Mouse (Mus musculus): Measurements from ENCODE around the gene Dus2. TPM values are rescaled to one million over a fixed set of nuclear protein-coding genes. Genes with fewer than 3 reads are reported as not detected.

The Dus2 gene
- polyA plus RNA-seq, 1 experiment from 2014 or later, result 15.2 TPM

- Histone ChIP-seq H3K4me2 (no peak overlapping the region), H3K27ac (ENCODE audit: poor library complexity, severe bottlenecking) (no peak overlapping the region)
- 79% methylated on average over 5 of the region's 5 CpGs for WGBS
These were observed 85.5 kb downstream of the Dus2 start for GRCm38 (mm10) chr8:106076612-106077011.

GRCm38 (mm10) chr8:106077452-106078067, 86.4 kb downstream of the Dus2 start:
- H3K36me3 ChIP-seq, result peaks cover 22% of the 10 kb centered on the region
- H3K9me3 ChIP-seq (replicated peaks), result no peaks in the 10 kb centered on the region
- H3K27me3 ChIP-seq (replicated peaks), result no peaks in the 10 kb centered on the region
- no peak for ATAC-seq (ENCODE audit: insufficient number of reproducible peaks, low FRiP score)
- no peak overlapping the region for H3K27ac ChIP-seq (ENCODE audit: poor library complexity, severe bottlenecking)
- no peak overlapping the region for H3K4me3 ChIP-seq
- H3K4me2 ChIP-seq, result no peak overlapping the region
- WGBS, result 83% methylated on average over 1 of the region's 1 CpGs
- peaks cover 5% of the 10 kb centered on the region for H3K4me1 ChIP-seq (replicated peaks)
- H3K9ac ChIP-seq, result no peak overlapping the region

More at GRCm38 (mm10) chr8:106076612-106077011, 85.5 kb downstream of the Dus2 start:
- Histone ChIP-seq H3K4me3 (no peak overlapping the region), H3K36me3 (peaks cover 16% of the 10 kb centered on the region), H3K9ac (no peak overlapping the region), H3K4me1 (replicated peaks) (peaks cover 5% of the 10 kb centered on the region), H3K9me3 (replicated peaks) (no peaks in the 10 kb centered on the region), H3K27me3 (replicated peaks) (no peaks in the 10 kb centered on the region)
- no peak for ATAC-seq (ENCODE audit: insufficient number of reproducible peaks, low FRiP score)

- Histone ChIP-seq H3K9me3 (replicated peaks) (no peaks in the 10 kb centered on the region), H3K4me3 (no peak overlapping the region), H3K4me2 (no peak overlapping the region), H3K27me3 (replicated peaks) (no peaks in the 10 kb centered on the region), H3K9ac (no peak overlapping the region), H3K4me1 (replicated peaks) (no peaks in the 10 kb centered on the region), H3K36me3 (peaks cover 35% of the 10 kb centered on the region), H3K27ac (ENCODE audit: poor library complexity, severe bottlenecking) (no peak overlapping the region)
- WGBS, result 87% methylated on average over 4 of the region's 4 CpGs
- ATAC-seq (ENCODE audit: insufficient number of reproducible peaks, low FRiP score), result no peak
These were observed 111.2 kb downstream of the Dus2 start for GRCm38 (mm10) chr8:106102321-106102720.

Small RNAs within 50 kb of the gene (microRNA-seq; reads per million reads assigned to microRNA genes)
- not detected for gene Mir7074

Other genes with a start within 250 kb of the Dus2 start
- gene Gfod2, start 232.7 kb upstream of the Dus2 start, polyA plus RNA-seq (2016; fragmentation: Nextera tagmentation; extraction: Ambion mirVana), result 10.2 and 10.9 TPM in 2 replicates
- gene Ranbp10, start 164.0 kb upstream of the Dus2 start, polyA plus RNA-seq (2016; fragmentation: Nextera tagmentation; extraction: Ambion mirVana), result 11.0 and 11.3 TPM in 2 replicates
- gene Tsnaxip1, start 163.6 kb upstream of the Dus2 start, polyA plus RNA-seq (2016; fragmentation: Nextera tagmentation; extraction: Ambion mirVana), result 0.14 and 0.15 TPM in 2 replicates
- 42.8 and 46.9 TPM in 2 replicates for gene Cenpt, start 138.1 kb upstream of the Dus2 start, polyA plus RNA-seq (2016; fragmentation: Nextera tagmentation; extraction: Ambion mirVana)
- 53.8 and 59.3 TPM in 2 replicates for gene Thap11, start 136.2 kb upstream of the Dus2 start, polyA plus RNA-seq (2016; fragmentation: Nextera tagmentation; extraction: Ambion mirVana)
- gene Nutf2, start 130.8 kb upstream of the Dus2 start, polyA plus RNA-seq (2016; fragmentation: Nextera tagmentation; extraction: Ambion mirVana), result 201 and 224 TPM in 2 replicates
- gene Edc4, start 110.5 kb upstream of the Dus2 start, polyA plus RNA-seq (2016; fragmentation: Nextera tagmentation; extraction: Ambion mirVana), result 42.2 and 43.9 TPM in 2 replicates
- gene Nrn1l, start 97.8 kb upstream of the Dus2 start, polyA plus RNA-seq (2016; fragmentation: Nextera tagmentation; extraction: Ambion mirVana), result 0.31 and 0.35 TPM in 2 replicates
- gene Pskh1, start 90.9 kb upstream of the Dus2 start, polyA plus RNA-seq (2016; fragmentation: Nextera tagmentation; extraction: Ambion mirVana), result 27.1 and 27.4 TPM in 2 replicates
- gene Ctrl, start 57.5 kb upstream of the Dus2 start, polyA plus RNA-seq (2016; fragmentation: Nextera tagmentation; extraction: Ambion mirVana), result 0.73 and 1.1 TPM in 2 replicates
- gene Psmb10, start 52.9 kb upstream of the Dus2 start, polyA plus RNA-seq (2016; fragmentation: Nextera tagmentation; extraction: Ambion mirVana), result 45.2 and 49.1 TPM in 2 replicates
- 2.0 and 2.3 TPM in 2 replicates for gene Lcat, start 48.0 kb upstream of the Dus2 start, polyA plus RNA-seq (2016; fragmentation: Nextera tagmentation; extraction: Ambion mirVana)
- gene Slc12a4, start 25.2 kb upstream of the Dus2 start, polyA plus RNA-seq (2016; fragmentation: Nextera tagmentation; extraction: Ambion mirVana), result 57.5 and 58.3 TPM in 2 replicates
- gene Dpep3, start 11.9 kb upstream of the Dus2 start, polyA plus RNA-seq (2016; fragmentation: Nextera tagmentation; extraction: Ambion mirVana), result not detected in 2 replicates
- gene Dpep2nb, start 14.6 kb downstream of the Dus2 start, polyA plus RNA-seq (2016; fragmentation: Nextera tagmentation; extraction: Ambion mirVana), result 0.17 TPM in 1 of 2 replicates, not detected in the other
- 12.7 and 13.7 TPM in 2 replicates for gene Ddx28, start 20.5 kb downstream of the Dus2 start, polyA plus RNA-seq (2016; fragmentation: Nextera tagmentation; extraction: Ambion mirVana)
- gene Nfatc3, start 67.5 kb downstream of the Dus2 start, polyA plus RNA-seq (2016; fragmentation: Nextera tagmentation; extraction: Ambion mirVana), result 4.6 and 5.3 TPM in 2 replicates
- gene Esrp2, start 145.6 kb downstream of the Dus2 start, polyA plus RNA-seq (2016; fragmentation: Nextera tagmentation; extraction: Ambion mirVana), result 0.77 and 0.85 TPM in 2 replicates
- gene Pla2g15, start 159.1 kb downstream of the Dus2 start, polyA plus RNA-seq (2016; fragmentation: Nextera tagmentation; extraction: Ambion mirVana), result 10.5 and 11.4 TPM in 2 replicates
- 35.4 and 36.5 TPM in 2 replicates for gene Slc7a6, start 177.5 kb downstream of the Dus2 start, polyA plus RNA-seq (2016; fragmentation: Nextera tagmentation; extraction: Ambion mirVana)
- gene Slc7a6os, start 219.6 kb downstream of the Dus2 start, polyA plus RNA-seq (2016; fragmentation: Nextera tagmentation; extraction: Ambion mirVana), result 22.6 and 22.9 TPM in 2 replicates
- gene Prmt7, start 219.6 kb downstream of the Dus2 start, polyA plus RNA-seq (2016; fragmentation: Nextera tagmentation; extraction: Ambion mirVana), result 35.5 and 38.2 TPM in 2 replicates

All from heart, embryonic 12.5 days (tissue).